Mouse (Mus musculus): ENCODE measurements at regions not wholly inside any gene's neighbourhood (a gene's known extent, or its start where the extent isn't known, plus 50 kb on each side); places are given as distances from the start of the nearest gene placed in this dataset.
A peak's percentile ranks its signal among the peaks of the same experiment; 100 is the strongest.
"Not testable (repeated sequence)": the region's sequence is repeated elsewhere in the genome, so short reads cannot be mapped to it uniquely, and the experiment has no call there.

GRCm38 (mm10) chr7:137522450-137522849, 85.0 kb downstream of the Glrx3 start:
- DNase-seq: no peak

- DNase-seq: no peak
Observed at GRCm38 (mm10) chr7:137533476-137533875, 96.1 kb downstream of the Glrx3 start.

GRCm38 (mm10) chr7:137549991-137550390, 112.6 kb downstream of the Glrx3 start:
- DNase-seq: no peak

- DNase-seq: no peak
Observed at GRCm38 (mm10) chr7:137552551-137553198, 115.3 kb downstream of the Glrx3 start.

GRCm38 (mm10) chr7:137555481-137555880, 118.1 kb downstream of the Glrx3 start:
- DNase-seq: no peak

GRCm38 (mm10) chr7:137557439-137557838, 120.0 kb downstream of the Glrx3 start:
- DNase-seq: no peak

GRCm38 (mm10) chr7:137558871-137559270, 121.5 kb downstream of the Glrx3 start:
- DNase-seq: peak; percentile 63

GRCm38 (mm10) chr7:137570199-137570598, 132.8 kb downstream of the Glrx3 start:
- DNase-seq: no peak

GRCm38 (mm10) chr7:137575491-137575890, 138.1 kb downstream of the Glrx3 start:
- DNase-seq: no peak

- no peak for DNase-seq
Observed at GRCm38 (mm10) chr7:137576251-137576650, 138.8 kb downstream of the Glrx3 start.

- DNase-seq: no peak
Observed at GRCm38 (mm10) chr7:137583556-137583955, 146.1 kb downstream of the Glrx3 start.

GRCm38 (mm10) chr7:137584916-137585315, 147.5 kb downstream of the Glrx3 start:
- not testable (repeated sequence) for DNase-seq

GRCm38 (mm10) chr7:137593570-137593969, 156.2 kb downstream of the Glrx3 start:
- no peak for DNase-seq

GRCm38 (mm10) chr7:137595567-137595966, 158.2 kb downstream of the Glrx3 start:
- no peak for DNase-seq

GRCm38 (mm10) chr7:137596161-137596560, 158.7 kb downstream of the Glrx3 start:
- DNase-seq: no peak

GRCm38 (mm10) chr7:137603039-137603438, 165.6 kb downstream of the Glrx3 start:
- DNase-seq: peak; percentile 67

GRCm38 (mm10) chr7:137609752-137610151, 172.3 kb downstream of the Glrx3 start:
- no peak for DNase-seq

- no peak for DNase-seq
Observed at GRCm38 (mm10) chr7:137611363-137611762, 173.9 kb downstream of the Glrx3 start.

- no peak for DNase-seq
Observed at GRCm38 (mm10) chr7:137611891-137612522, 174.6 kb downstream of the Glrx3 start.

- no peak for DNase-seq
Observed at GRCm38 (mm10) chr7:137618406-137619133, 181.2 kb downstream of the Glrx3 start.

- DNase-seq: no peak
Observed at GRCm38 (mm10) chr7:137619286-137619789, 181.9 kb downstream of the Glrx3 start.

- no peak for DNase-seq
Observed at GRCm38 (mm10) chr7:137628266-137628665, 190.9 kb downstream of the Glrx3 start.

GRCm38 (mm10) chr7:137629540-137629939, 192.1 kb downstream of the Glrx3 start:
- DNase-seq: peak; percentile 36

GRCm38 (mm10) chr7:137648621-137649020, 211.2 kb downstream of the Glrx3 start:
- no peak for DNase-seq

Measured in right cerebral cortex, postnatal 25 days (tissue).